Mouse (Mus musculus) E14TG2a.4 (cell line): ENCODE measurements at regions not wholly inside any gene's neighbourhood (a gene's known extent, or its start where the extent isn't known, plus 50 kb on each side); places are given as distances from the start of the nearest gene placed in this dataset.

ENCODE experiments used
- H3K27me3 ChIP-seq: 2 replicates; pipeline ENCODE4 v1.6.1; 2014; ENCODE audit warnings: low read length, control low read depth; ENCODE audit not compliant: insufficient read depth
- H3K36me3 ChIP-seq: 2 replicates; pipeline ENCODE4 v1.6.1; 2014; ENCODE audit warnings: low read length, control low read depth; ENCODE audit not compliant: insufficient read depth
- H3K4me1 ChIP-seq: replicated peaks from 2 replicates; pipeline ENCODE4 v1.6.1; 2014; ENCODE audit warnings: low read depth, low read length, control low read depth
- H3K4me3 ChIP-seq: replicated peaks from 2 replicates; pipeline ENCODE4 v1.5.1; 2014; ENCODE audit warnings: mild to moderate bottlenecking, low read length
- H3K9me3 ChIP-seq: 2 replicates; pipeline ENCODE4 v1.6.1; 2014; ENCODE audit warnings: low read length, control low read depth
- CTCF ChIP-seq: conservative IDR thresholded peaks from 2 replicates; pipeline ENCODE4 v1.5.1; 2014; ENCODE audit warnings: low read length
- NANOG ChIP-seq: IDR thresholded peaks from 2 replicates; pipeline ENCODE4 v1.6.1; 2014; ENCODE audit warnings: borderline replicate concordance, low read length, mixed read lengths
- POU5F1 ChIP-seq: IDR thresholded peaks from 2 replicates; pipeline ENCODE4 v1.6.1; 2014; ENCODE audit warnings: low read length, borderline replicate concordance

DNA sequence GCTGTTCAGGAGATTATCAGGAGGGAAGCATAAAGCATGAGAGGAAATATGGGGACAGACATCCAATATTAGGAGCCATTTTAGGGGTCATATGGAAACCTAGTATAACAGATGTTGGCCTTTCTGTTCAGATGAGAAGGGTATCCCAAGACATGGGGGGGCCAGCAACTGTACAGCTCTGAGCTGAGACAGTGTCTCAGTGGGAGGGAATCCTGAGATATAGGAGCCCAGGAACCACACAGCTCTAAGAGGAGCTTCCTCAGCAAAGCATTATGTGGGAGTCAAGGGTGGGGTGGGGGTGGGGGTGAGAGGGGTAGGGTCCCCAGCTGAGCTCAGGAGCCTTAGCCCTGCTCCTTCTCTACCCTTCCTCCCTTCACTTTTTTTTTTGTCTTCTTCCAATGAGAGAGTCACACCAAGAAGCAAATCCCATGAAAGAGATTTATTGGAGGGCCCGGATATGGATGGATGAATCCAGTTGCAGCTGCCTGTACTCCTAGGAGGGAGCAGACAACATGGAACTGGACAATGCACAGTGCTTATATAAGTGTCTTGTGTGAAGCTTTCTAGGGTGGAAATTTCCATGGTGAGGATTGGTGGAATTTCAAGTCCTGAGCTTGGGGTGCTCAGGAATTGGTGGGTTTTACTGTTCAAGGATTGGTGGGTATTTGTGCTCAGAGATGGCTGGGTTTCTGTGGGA, 417.1 kb downstream of the Lrriq3 start:
- no peaks in the 10 kb centered on the region for H3K4me1 ChIP-seq
- H3K9me3 ChIP-seq = no peaks in the 10 kb centered on the region
- no peak for TF ChIP-seq POU5F1
- TF ChIP-seq NANOG = no peak
- no peak for TF ChIP-seq CTCF
- no peaks in the 10 kb centered on the region for H3K36me3 ChIP-seq
- H3K4me3 ChIP-seq = no peak overlapping the region
- H3K27me3 ChIP-seq = no peaks in the 10 kb centered on the region

- H3K36me3 ChIP-seq = no peaks in the 10 kb centered on the region
- no peak overlapping the region for H3K4me3 ChIP-seq
- TF ChIP-seq NANOG (no peak), CTCF (no peak), POU5F1 (no peak)
- H3K4me1 ChIP-seq = no peaks in the 10 kb centered on the region
- H3K27me3 ChIP-seq = no peaks in the 10 kb centered on the region
- H3K9me3 ChIP-seq = no peaks in the 10 kb centered on the region
Measured at GRCm38 (mm10) chr3:155513885-155514284, 420.7 kb downstream of the Lrriq3 start.

DNA sequence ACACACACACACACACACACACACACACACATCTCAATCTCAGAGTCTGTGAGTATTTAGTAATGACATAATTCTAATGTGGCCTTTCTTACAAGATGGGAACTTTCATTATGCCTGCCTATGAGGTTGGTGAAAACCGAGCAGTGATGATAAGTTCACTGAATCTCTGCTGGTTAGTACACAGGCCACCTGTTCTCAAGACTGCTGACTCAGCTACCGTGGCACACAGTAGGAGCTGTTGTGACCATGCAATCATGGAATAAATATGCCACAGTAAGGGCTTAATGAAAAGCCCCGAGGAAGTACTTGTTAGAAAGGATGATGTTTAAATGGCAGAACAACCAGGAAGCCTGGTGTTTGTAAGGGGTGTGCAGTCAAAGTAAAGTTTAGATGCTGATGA, 436.1 kb downstream of the Lrriq3 start:
- no peaks in the 10 kb centered on the region for H3K27me3 ChIP-seq
- no peaks in the 10 kb centered on the region for H3K36me3 ChIP-seq
- H3K9me3 ChIP-seq = no peaks in the 10 kb centered on the region
- no peak for TF ChIP-seq CTCF
- no peak for TF ChIP-seq POU5F1
- TF ChIP-seq NANOG = no peak
- no peak overlapping the region for H3K4me3 ChIP-seq
- no peaks in the 10 kb centered on the region for H3K4me1 ChIP-seq

DNA sequence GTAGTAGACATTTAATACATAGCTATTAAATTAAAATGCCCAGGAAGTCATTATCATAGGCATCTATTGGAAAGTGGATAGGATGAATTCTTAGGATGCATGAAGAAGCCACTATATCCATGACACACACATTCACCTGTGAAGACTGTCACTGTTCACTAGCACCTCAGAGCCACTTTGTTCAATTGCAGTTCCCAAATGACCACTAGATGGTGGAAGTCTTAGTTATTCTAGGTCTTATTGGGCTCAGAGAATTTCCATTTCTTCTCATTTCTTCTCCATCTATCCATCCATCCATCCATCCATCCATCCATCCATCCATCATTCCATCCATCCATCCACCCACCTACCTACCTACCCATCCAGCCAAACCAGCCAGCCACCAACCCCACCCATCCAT, 437.6 kb downstream of the Lrriq3 start:
- no peaks in the 10 kb centered on the region for H3K9me3 ChIP-seq
- H3K4me1 ChIP-seq = no peaks in the 10 kb centered on the region
- H3K4me3 ChIP-seq = no peak overlapping the region
- H3K27me3 ChIP-seq = no peaks in the 10 kb centered on the region
- no peaks in the 10 kb centered on the region for H3K36me3 ChIP-seq
- TF ChIP-seq POU5F1 (no peak), CTCF (peak; percentile 35)

- H3K27me3 ChIP-seq = no peaks in the 10 kb centered on the region
- H3K36me3 ChIP-seq = no peaks in the 10 kb centered on the region
- no peaks in the 10 kb centered on the region for H3K4me1 ChIP-seq
- H3K4me3 ChIP-seq = no peak overlapping the region
- no peaks in the 10 kb centered on the region for H3K9me3 ChIP-seq
- TF ChIP-seq NANOG = no peak
- no peak for TF ChIP-seq CTCF
Measured at GRCm38 (mm10) chr3:155532075-155532474, 438.8 kb downstream of the Lrriq3 start.

GRCm38 (mm10) chr3:155548204-155548603, 455.0 kb downstream of the Lrriq3 start:
- Histone ChIP-seq H3K27me3 (no peaks in the 10 kb centered on the region), H3K9me3 (no peaks in the 10 kb centered on the region), H3K4me3 (no peak overlapping the region), H3K36me3 (no peaks in the 10 kb centered on the region), H3K4me1 (no peaks in the 10 kb centered on the region)
- no peak for TF ChIP-seq POU5F1
- TF ChIP-seq NANOG = no peak
- no peak for TF ChIP-seq CTCF

GRCm38 (mm10) chr3:155577111-155577510, 483.9 kb downstream of the Lrriq3 start:
- Histone ChIP-seq H3K9me3 (no peaks in the 10 kb centered on the region), H3K4me3 (no peak overlapping the region), H3K36me3 (no peaks in the 10 kb centered on the region), H3K4me1 (no peaks in the 10 kb centered on the region), H3K27me3 (no peaks in the 10 kb centered on the region)
- TF ChIP-seq CTCF (no peak), POU5F1 (no peak)

- Histone ChIP-seq H3K36me3 (no peaks in the 10 kb centered on the region), H3K9me3 (no peaks in the 10 kb centered on the region), H3K4me3 (no peak overlapping the region), H3K4me1 (no peaks in the 10 kb centered on the region), H3K27me3 (no peaks in the 10 kb centered on the region)
- TF ChIP-seq POU5F1 (no peak), CTCF (no peak), NANOG (no peak)
Measured at GRCm38 (mm10) chr3:155604001-155604400, 510.8 kb downstream of the Lrriq3 start.
